Mouse (Mus musculus): ENCODE measurements at regions not wholly inside any gene's neighbourhood (a gene's known extent, or its start where the extent isn't known, plus 50 kb on each side); places are given as distances from the start of the nearest gene placed in this dataset.
A peak's percentile ranks its signal among the peaks of the same experiment; 100 is the strongest.

- Histone ChIP-seq H3K27ac (no peak overlapping the region), H3K4me1 (peaks cover 7% of the 10 kb centered on the region; the same call in 1 of the 2 replicates), H3K9me3 (no peaks in the 10 kb centered on the region), H3K27me3 (ENCODE audit: poor library complexity, severe bottlenecking) (no peaks in the 10 kb centered on the region), H3K4me3 (no peak overlapping the region), H3K36me3 (replicated peaks) (no peaks in the 10 kb centered on the region)
- 81% methylated on average over 5 of the region's 5 CpGs for WGBS
- DNase-seq (ENCODE audit: extremely low spot score, low spot score): no peak
These were observed 136.0 kb upstream of the Fndc3a start for GRCm38 (mm10) chr14:72845621-72846440.

- peaks cover 7% of the 10 kb centered on the region; the same call in 1 of the 2 replicates for H3K4me1 ChIP-seq
- H3K36me3 ChIP-seq (replicated peaks): no peaks in the 10 kb centered on the region
- H3K4me3 ChIP-seq: no peak overlapping the region
- H3K27ac ChIP-seq: no peak overlapping the region
- H3K27me3 ChIP-seq (ENCODE audit: poor library complexity, severe bottlenecking): no peaks in the 10 kb centered on the region
- WGBS: 61% methylated on average over 5 of the region's 5 CpGs
- H3K9me3 ChIP-seq: no peaks in the 10 kb centered on the region
- DNase-seq (ENCODE audit: extremely low spot score, low spot score): peak; percentile 17
These were observed 135.1 kb upstream of the Fndc3a start for GRCm38 (mm10) chr14:72844753-72845369.

DNA sequence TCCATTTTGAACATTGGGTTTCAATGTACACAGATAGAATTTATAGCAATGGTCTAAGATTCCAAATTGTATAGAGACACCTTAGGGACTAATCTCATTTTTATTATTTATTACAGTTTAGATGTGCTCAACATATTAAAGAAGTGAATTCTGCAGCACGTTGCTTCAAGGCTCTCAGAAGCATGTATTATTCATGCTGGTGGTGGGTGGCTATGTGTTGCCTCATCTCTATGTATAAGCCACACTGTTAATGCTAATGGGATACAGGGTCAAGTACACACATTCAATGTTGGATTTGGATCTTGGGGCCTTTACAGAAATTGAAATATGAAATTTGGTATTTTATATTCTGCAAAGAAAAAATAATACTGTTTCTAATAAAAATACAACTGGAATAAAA lies 131.9 kb upstream of the Fndc3a start:
- no peaks in the 10 kb centered on the region for H3K9me3 ChIP-seq
- 86% methylated on average over 1 of the region's 1 CpGs for WGBS
- H3K27ac ChIP-seq: no peak overlapping the region
- no peaks in the 10 kb centered on the region for H3K36me3 ChIP-seq (replicated peaks)
- peaks cover 7% of the 10 kb centered on the region; the same call in 1 of the 2 replicates for H3K4me1 ChIP-seq
- no peak overlapping the region for H3K4me3 ChIP-seq
- no peaks in the 10 kb centered on the region for H3K27me3 ChIP-seq (ENCODE audit: poor library complexity, severe bottlenecking)
- DNase-seq (ENCODE audit: extremely low spot score, low spot score): no peak

- no peak for DNase-seq (ENCODE audit: extremely low spot score, low spot score)
- Histone ChIP-seq H3K27ac (no peak overlapping the region), H3K4me1 (no peaks in the 10 kb centered on the region), H3K4me3 (no peak overlapping the region), H3K36me3 (replicated peaks) (no peaks in the 10 kb centered on the region), H3K27me3 (ENCODE audit: poor library complexity, severe bottlenecking) (no peaks in the 10 kb centered on the region), H3K9me3 (no peaks in the 10 kb centered on the region)
- WGBS: 92% methylated on average over 4 of the region's 4 CpGs
These were observed 125.4 kb upstream of the Fndc3a start for GRCm38 (mm10) chr14:72835158-72835557.

- H3K27ac ChIP-seq: peak overlapping the region; percentile 65; the same call in 1 of the 2 replicates
- peaks cover 11% of the 10 kb centered on the region for H3K4me1 ChIP-seq
- H3K36me3 ChIP-seq (replicated peaks): no peaks in the 10 kb centered on the region
- 14% methylated on average over 5 of the region's 5 CpGs for WGBS
- H3K27me3 ChIP-seq (ENCODE audit: poor library complexity, severe bottlenecking): no peaks in the 10 kb centered on the region
- DNase-seq (ENCODE audit: extremely low spot score, low spot score): peak; percentile 27
- no peak overlapping the region for H3K4me3 ChIP-seq
- no peaks in the 10 kb centered on the region for H3K9me3 ChIP-seq
These were observed 119.5 kb upstream of the Fndc3a start for GRCm38 (mm10) chr14:72829261-72829660.

DNA sequence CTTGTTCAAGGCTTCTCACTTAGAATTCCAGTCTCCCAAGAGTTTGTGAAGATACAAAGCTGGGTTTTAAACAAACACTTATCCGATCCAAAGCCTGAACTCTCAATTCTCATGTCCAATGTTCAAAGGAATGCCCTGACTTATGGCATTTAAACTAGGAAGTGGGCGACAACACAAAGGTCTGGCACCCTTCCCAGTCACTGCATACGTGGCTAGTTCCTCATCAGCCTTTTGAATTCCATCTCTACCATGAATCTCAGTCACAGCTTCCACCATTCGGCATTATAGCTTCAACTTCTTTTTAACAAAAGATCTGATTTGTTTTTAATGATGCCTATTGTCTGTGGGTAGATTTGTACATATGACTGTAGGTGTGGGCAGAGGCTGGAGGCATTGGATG lies 115.7 kb upstream of the Fndc3a start:
- WGBS: 87% methylated on average over 4 of the region's 4 CpGs
- DNase-seq (ENCODE audit: extremely low spot score, low spot score): no peak

GRCm38 (mm10) chr14:72822231-72822615 lies 112.4 kb upstream of the Fndc3a start:
- DNase-seq (ENCODE audit: extremely low spot score, low spot score): no peak
- 77% methylated on average over 3 of the region's 3 CpGs for WGBS
- H3K4me3 ChIP-seq: no peak overlapping the region
- no peaks in the 10 kb centered on the region for H3K27me3 ChIP-seq (ENCODE audit: poor library complexity, severe bottlenecking)
- H3K36me3 ChIP-seq (replicated peaks): no peaks in the 10 kb centered on the region
- no peaks in the 10 kb centered on the region for H3K9me3 ChIP-seq
- H3K4me1 ChIP-seq: peaks cover 6% of the 10 kb centered on the region
- H3K27ac ChIP-seq: no peak overlapping the region

More for the DNA sequence above, 115.7 kb upstream of the Fndc3a start:
- H3K27ac ChIP-seq: no peak overlapping the region
- H3K36me3 ChIP-seq (replicated peaks): no peaks in the 10 kb centered on the region
- H3K27me3 ChIP-seq (ENCODE audit: poor library complexity, severe bottlenecking): no peaks in the 10 kb centered on the region
- peaks cover 11% of the 10 kb centered on the region for H3K4me1 ChIP-seq
- no peaks in the 10 kb centered on the region for H3K9me3 ChIP-seq
- H3K4me3 ChIP-seq: no peak overlapping the region

DNA sequence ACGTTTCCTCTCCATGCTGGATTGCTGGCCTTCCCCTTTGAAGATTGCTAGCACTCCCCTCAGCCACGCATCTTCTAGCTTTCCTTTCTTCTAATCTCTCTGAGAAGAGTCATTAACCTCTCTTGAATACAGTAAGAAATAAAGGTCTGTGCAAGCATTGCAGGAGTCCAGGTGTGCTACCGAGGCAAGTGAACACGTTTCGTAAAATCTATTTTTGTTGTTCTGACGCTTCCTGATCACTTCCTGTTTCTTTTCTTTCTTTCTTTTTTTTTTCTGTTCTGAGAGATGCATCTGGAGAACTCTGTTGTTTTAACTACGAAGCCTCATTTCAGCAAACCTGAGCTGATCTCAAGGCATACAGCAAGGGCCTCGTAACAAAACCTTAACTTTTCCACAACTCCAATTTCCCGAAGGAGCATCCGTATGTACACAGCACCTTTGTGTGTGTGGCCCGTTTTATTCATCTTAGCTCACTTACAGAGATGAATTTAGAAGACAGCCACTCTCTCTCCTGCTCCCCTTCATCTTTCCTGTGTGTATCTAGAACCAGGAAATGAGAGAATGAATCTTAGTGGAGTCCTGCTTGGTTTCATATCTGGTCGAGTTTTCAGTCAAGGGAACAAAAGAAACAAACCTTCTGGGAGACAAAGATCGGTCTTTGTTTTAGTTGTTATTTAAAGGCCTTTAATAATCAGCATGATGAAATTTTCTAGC lies 111.9 kb upstream of the Fndc3a start:
- Histone ChIP-seq H3K9me3 (no peaks in the 10 kb centered on the region), H3K36me3 (replicated peaks) (no peaks in the 10 kb centered on the region), H3K4me1 (peaks cover 11% of the 10 kb centered on the region), H3K27ac (no peak overlapping the region), H3K4me3 (no peak overlapping the region), H3K27me3 (ENCODE audit: poor library complexity, severe bottlenecking) (no peaks in the 10 kb centered on the region)
- DNase-seq (ENCODE audit: extremely low spot score, low spot score): no peak
- WGBS: 89% methylated on average over 13 of the region's 13 CpGs

DNA sequence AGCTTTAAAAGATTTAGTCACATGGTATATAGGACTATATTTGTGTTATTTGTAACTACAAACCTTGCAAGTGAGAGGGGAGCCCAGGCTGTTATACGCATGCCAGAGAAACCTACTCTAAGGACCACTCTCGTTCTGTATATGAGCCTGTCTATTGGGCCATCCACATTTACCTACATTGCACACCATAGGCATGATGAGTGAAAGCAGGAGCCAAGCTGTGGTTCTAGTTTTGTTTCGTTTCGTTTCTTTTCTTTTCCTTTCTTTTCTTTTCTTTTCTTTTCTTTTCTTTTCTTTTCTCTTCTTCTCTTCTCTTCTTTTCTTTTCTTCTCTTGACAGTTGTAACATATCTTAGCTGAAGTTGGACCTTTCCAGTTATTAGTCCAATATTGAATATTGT lies 109.2 kb upstream of the Fndc3a start:
- Histone ChIP-seq H3K27me3 (ENCODE audit: poor library complexity, severe bottlenecking) (no peaks in the 10 kb centered on the region), H3K9me3 (no peaks in the 10 kb centered on the region), H3K4me1 (peaks cover 14% of the 10 kb centered on the region), H3K4me3 (no peak overlapping the region), H3K27ac (no peak overlapping the region), H3K36me3 (replicated peaks) (no peaks in the 10 kb centered on the region)
- 91% methylated on average over 4 of the region's 4 CpGs for WGBS
- DNase-seq (ENCODE audit: extremely low spot score, low spot score): no peak

GRCm38 (mm10) chr14:72817764-72818163 lies 108.0 kb upstream of the Fndc3a start:
- Histone ChIP-seq H3K9me3 (no peaks in the 10 kb centered on the region), H3K36me3 (replicated peaks) (no peaks in the 10 kb centered on the region), H3K27me3 (ENCODE audit: poor library complexity, severe bottlenecking) (no peaks in the 10 kb centered on the region), H3K4me1 (peaks cover 14% of the 10 kb centered on the region), H3K4me3 (no peak overlapping the region), H3K27ac (no peak overlapping the region)
- no peak for DNase-seq (ENCODE audit: extremely low spot score, low spot score)
- WGBS: 86% methylated on average over 5 of the region's 5 CpGs

- Histone ChIP-seq H3K36me3 (replicated peaks) (no peaks in the 10 kb centered on the region), H3K9me3 (no peaks in the 10 kb centered on the region), H3K27me3 (ENCODE audit: poor library complexity, severe bottlenecking) (no peaks in the 10 kb centered on the region)
These were observed 107.0 kb upstream of the Fndc3a start for GRCm38 (mm10) chr14:72816847-72817246.

GRCm38 (mm10) chr14:72809138-72809537 lies 99.3 kb upstream of the Fndc3a start:
- Histone ChIP-seq H3K36me3 (replicated peaks) (no peaks in the 10 kb centered on the region), H3K27ac (no peak overlapping the region), H3K4me3 (no peak overlapping the region), H3K4me1 (no peaks in the 10 kb centered on the region), H3K9me3 (no peaks in the 10 kb centered on the region), H3K27me3 (ENCODE audit: poor library complexity, severe bottlenecking) (no peaks in the 10 kb centered on the region)
- no peak for DNase-seq (ENCODE audit: extremely low spot score, low spot score)
- WGBS: 84% methylated on average over 2 of the region's 2 CpGs

More at GRCm38 (mm10) chr14:72816847-72817246, 107.0 kb upstream of the Fndc3a start:
- WGBS: 43% methylated on average over 10 of the region's 10 CpGs
- Histone ChIP-seq H3K27ac (no peak overlapping the region), H3K4me1 (peaks cover 14% of the 10 kb centered on the region), H3K4me3 (no peak overlapping the region)
- peak; percentile 52 for DNase-seq (ENCODE audit: extremely low spot score, low spot score)

DNA sequence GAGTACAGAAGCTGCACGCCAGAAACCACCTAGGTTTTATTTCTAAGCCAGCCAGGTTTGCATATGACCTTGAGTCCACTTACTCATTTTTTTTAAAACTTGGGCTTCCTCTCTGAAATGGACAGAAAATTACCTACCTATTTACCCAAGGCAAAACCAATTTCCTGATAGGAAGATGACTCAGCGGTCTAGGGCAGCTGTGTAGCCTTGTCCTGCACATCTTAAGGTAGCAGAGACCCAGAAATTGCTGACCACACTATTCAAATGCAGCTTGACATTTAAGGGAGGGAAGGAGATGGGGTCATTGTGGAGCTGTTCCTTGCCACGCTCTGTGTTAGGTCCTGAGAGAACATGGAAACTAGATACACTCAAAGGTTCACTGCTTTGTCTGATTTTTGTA lies 98.1 kb upstream of the Fndc3a start:
- 87% methylated on average over 3 of the region's 3 CpGs for WGBS
- Histone ChIP-seq H3K4me1 (no peaks in the 10 kb centered on the region), H3K36me3 (replicated peaks) (no peaks in the 10 kb centered on the region), H3K4me3 (no peak overlapping the region), H3K27me3 (ENCODE audit: poor library complexity, severe bottlenecking) (no peaks in the 10 kb centered on the region), H3K9me3 (no peaks in the 10 kb centered on the region), H3K27ac (no peak overlapping the region)
- DNase-seq (ENCODE audit: extremely low spot score, low spot score): no peak
